9 mouse cellular contexts compared by ENCODE assay signal in genomic region chr19:46518828-46519621, GRCm38 (mm10). TPM values are rescaled to one million over a fixed set of nuclear protein-coding genes. Genes with fewer than 3 reads are reported as not detected.
DNase-seq lines count a peak whose midpoint lies in the region; ATAC-seq and TF ChIP-seq lines count a peak whose summit lies in the region.
"Had no signal": no experiment of that assay in that cellular context is flagged by ENCODE, and none has a peak within 500 bp of the region (broad histone marks: within the 10 kb centered on the region; RNA-seq: fewer than 3 reads in every experiment).

No protein-coding gene starts in this region.

- TF ChIP-seq CTCF in hindbrain, postnatal 0 days (IDR thresholded peaks at IDR 0.05; ENCODE audit: low read depth), result no peak

- no peak for DNase-seq in kidney, adult 9 months
- no peak for DNase-seq in hindbrain, postnatal 0 days (ENCODE audit: low spot score)
- DNase-seq in spleen, adult 12 weeks (ENCODE audit: low spot score), result no peak
- DNase-seq in left cerebral cortex, adult 18-20 months (ENCODE audit: low spot score in 2 of 2), result no peak
- DNase-seq in gastrocnemius, postnatal 10 days, result no peak

- H3K36me3 ChIP-seq in kidney, embryonic 15.5 days, result peaks cover 36% of the 10 kb centered on the region
- peaks cover 20% of the 10 kb centered on the region for H3K36me3 ChIP-seq in embryonic facial prominence, embryonic 12.5 days
- peaks cover 20% of the 10 kb centered on the region for H3K36me3 ChIP-seq in hindbrain, postnatal 0 days (ENCODE audit: insufficient read depth, low read length)
- H3K36me3 ChIP-seq in midbrain, embryonic 15.5 days (replicated peaks), result peaks cover 21% of the 10 kb centered on the region

- no peaks in the 10 kb centered on the region for H3K27me3 ChIP-seq in kidney, embryonic 15.5 days
- no peaks in the 10 kb centered on the region for H3K27me3 ChIP-seq in embryonic facial prominence, embryonic 12.5 days
- H3K27me3 ChIP-seq in hindbrain, postnatal 0 days (ENCODE audit: insufficient read depth, low read length), result no peaks in the 10 kb centered on the region
- H3K27me3 ChIP-seq in midbrain, embryonic 15.5 days (replicated peaks), result no peaks in the 10 kb centered on the region

- peak overlapping the region; percentile 90 for H3K27ac ChIP-seq in kidney, embryonic 15.5 days
- peak overlapping the region; percentile 66 for H3K27ac ChIP-seq in embryonic facial prominence, embryonic 12.5 days
- no peak overlapping the region for H3K27ac ChIP-seq in hindbrain, postnatal 0 days
- H3K27ac ChIP-seq in midbrain, embryonic 15.5 days, result peak overlapping the region; percentile 54; the same call in 1 of the 2 replicates

- WGBS in kidney, embryonic 15.5 days, result 13% methylated on average over 5 of the region's 5 CpGs
- WGBS in embryonic facial prominence, embryonic 12.5 days, result 16% methylated on average over 5 of the region's 5 CpGs
- 19% methylated on average over 5 of the region's 5 CpGs for WGBS in hindbrain, postnatal 0 days
- WGBS in midbrain, embryonic 15.5 days, result 18% methylated on average over 5 of the region's 5 CpGs

- H3K9ac ChIP-seq in kidney, embryonic 15.5 days, result no peak overlapping the region
- no peak overlapping the region for H3K9ac ChIP-seq in embryonic facial prominence, embryonic 12.5 days
- H3K9ac ChIP-seq in hindbrain, postnatal 0 days (replicated peaks; ENCODE audit: low read length), result peak overlapping the region; percentile 30; the same call in 1 of the 2 replicates
- H3K9ac ChIP-seq in midbrain, embryonic 15.5 days, result 0 out of 2 replicates have a peak overlapping the region, but pooled peaks have one; percentile 38

- peak overlapping the region; percentile 55 for H3K4me2 ChIP-seq in kidney, embryonic 15.5 days
- peak overlapping the region; percentile 46 for H3K4me2 ChIP-seq in embryonic facial prominence, embryonic 12.5 days (replicated peaks)
- peak overlapping the region; percentile 25; the same call in 1 of the 2 replicates for H3K4me2 ChIP-seq in hindbrain, postnatal 0 days (ENCODE audit: low read depth, low read length)
- H3K4me2 ChIP-seq in midbrain, embryonic 15.5 days, result peak overlapping the region; percentile 25; the same call in 1 of the 2 replicates

- H3K9me3 ChIP-seq in kidney, embryonic 15.5 days (replicated peaks), result no peaks in the 10 kb centered on the region
- no peaks in the 10 kb centered on the region for H3K9me3 ChIP-seq in embryonic facial prominence, embryonic 12.5 days
- no peaks in the 10 kb centered on the region for H3K9me3 ChIP-seq in hindbrain, postnatal 0 days (ENCODE audit: low read length)
- H3K9me3 ChIP-seq in midbrain, embryonic 15.5 days, result no peaks in the 10 kb centered on the region

- ATAC-seq in kidney, embryonic 15.5 days (replicated peaks; ENCODE audit: low FRiP score), result peak; percentile 9; the same call in 1 of the 2 replicates
- ATAC-seq in embryonic facial prominence, embryonic 12.5 days (ENCODE audit: insufficient number of reproducible peaks, insufficient read depth, low FRiP score, low TSS enrichment), result no peak; the same call in 1 of the 2 replicates
- no peak for ATAC-seq in hindbrain, postnatal 0 days
- ATAC-seq in midbrain, embryonic 15.5 days (replicated peaks), result no peak

- peaks cover 82% of the 10 kb centered on the region for H3K4me1 ChIP-seq in kidney, embryonic 15.5 days
- H3K4me1 ChIP-seq in embryonic facial prominence, embryonic 12.5 days, result peaks cover 43% of the 10 kb centered on the region
- peaks cover 23% of the 10 kb centered on the region for H3K4me1 ChIP-seq in hindbrain, postnatal 0 days (ENCODE audit: insufficient read depth, low read length)
- H3K4me1 ChIP-seq in midbrain, embryonic 15.5 days, result peaks cover 34% of the 10 kb centered on the region

- H3K4me3 ChIP-seq in kidney, embryonic 15.5 days (replicated peaks), result peak overlapping the region; percentile 24; the same call in 1 of the 2 replicates
- H3K4me3 ChIP-seq in embryonic facial prominence, embryonic 12.5 days, result no peak overlapping the region; the same call in 1 of the 2 replicates
- H3K4me3 ChIP-seq in hindbrain, postnatal 0 days (ENCODE audit: low read length), result no peak overlapping the region
- H3K4me3 ChIP-seq in midbrain, embryonic 15.5 days, result no peak overlapping the region
- H3K4me3 ChIP-seq: erythroblast, embryonic 14.5 days had no signal

RNA-seq across cellular contexts. Expression of gene Trim8, which starts 17.5 kb away (rescaled TPM):
- polyA plus RNA-seq in kidney, embryonic 15.5 days (2015; fragmentation: Nextera tagmentation; extraction: Ambion mirVana), result 24.6 and 28.7 TPM in 2 replicates
- polyA plus RNA-seq in embryonic facial prominence, embryonic 12.5 days (2016; fragmentation: Nextera tagmentation; extraction: Ambion mirVana), result 22.4 and 23.5 TPM in 2 replicates
- total RNA-seq in hindbrain, postnatal 0 days (2014; rRNA removed), result 108 and 115 TPM in 2 replicates
- polyA plus RNA-seq in hindbrain, postnatal 0 days (2015; fragmentation: Nextera tagmentation; extraction: Ambion mirVana), result 28.8 and 29.7 TPM in 2 replicates
- 29.9 and 30.5 TPM in 2 replicates for polyA plus RNA-seq in midbrain, embryonic 15.5 days (2015; fragmentation: Nextera tagmentation; extraction: Ambion mirVana)
- 100 to 1,000 TPM; 119 to 120 TPM for total RNA-seq in left cerebral cortex, adult 18-20 months (2021)
- 10 to 100 TPM; 26.1 to 29.7 TPM for total RNA-seq in gastrocnemius, postnatal 10 days (2021)

RNA-seq across cellular contexts. Expression of gene Arl3, which starts 54.0 kb away (rescaled TPM):
- polyA plus RNA-seq in kidney, embryonic 15.5 days (2015; fragmentation: Nextera tagmentation; extraction: Ambion mirVana), result 143 and 145 TPM in 2 replicates
- 191 TPM in 2 replicates for polyA plus RNA-seq in embryonic facial prominence, embryonic 12.5 days (2016; fragmentation: Nextera tagmentation; extraction: Ambion mirVana)
- 66.2 and 71.1 TPM in 2 replicates for total RNA-seq in hindbrain, postnatal 0 days (2014; rRNA removed)
- 220 and 224 TPM in 2 replicates for polyA plus RNA-seq in hindbrain, postnatal 0 days (2015; fragmentation: Nextera tagmentation; extraction: Ambion mirVana)
- 209 and 210 TPM in 2 replicates for polyA plus RNA-seq in midbrain, embryonic 15.5 days (2015; fragmentation: Nextera tagmentation; extraction: Ambion mirVana)
- 100 to 1,000 TPM; 122 to 128 TPM for total RNA-seq in left cerebral cortex, adult 18-20 months (2021)
- 10 to 100 TPM; 48.9 to 50.5 TPM for total RNA-seq in gastrocnemius, postnatal 10 days (2021)

RNA-seq across cellular contexts. Expression of gene Sfxn2, which starts 54.1 kb away (rescaled TPM):
- 32.9 and 33.0 TPM in 2 replicates for polyA plus RNA-seq in kidney, embryonic 15.5 days (2015; fragmentation: Nextera tagmentation; extraction: Ambion mirVana)
- 23.4 and 23.6 TPM in 2 replicates for polyA plus RNA-seq in embryonic facial prominence, embryonic 12.5 days (2016; fragmentation: Nextera tagmentation; extraction: Ambion mirVana)
- 8.1 and 10.2 TPM in 2 replicates for total RNA-seq in hindbrain, postnatal 0 days (2014; rRNA removed)
- polyA plus RNA-seq in hindbrain, postnatal 0 days (2015; fragmentation: Nextera tagmentation; extraction: Ambion mirVana), result 12.0 and 13.0 TPM in 2 replicates
- polyA plus RNA-seq in midbrain, embryonic 15.5 days (2015; fragmentation: Nextera tagmentation; extraction: Ambion mirVana), result 10.5 and 11.7 TPM in 2 replicates
- total RNA-seq in left cerebral cortex, adult 18-20 months (2021), result 1 to 10 TPM; 3.5 to 5.6 TPM
- total RNA-seq in gastrocnemius, postnatal 10 days (2021), result 1 to 10 TPM; 5.5 to 7.3 TPM

Comparison
In these comparisons a context has a peak if more than half of its experiments do, and no peak if none do; other contexts are left out.
1. H3K9ac ChIP-seq: peak in hindbrain, postnatal 0 days (single experiment) and midbrain, embryonic 15.5 days (single experiment); none in kidney, embryonic 15.5 days (single experiment) and embryonic facial prominence, embryonic 12.5 days (single experiment).
2. Peak in every context shown above with its lines, with median percentiles within 50 percentile points of each other: H3K4me2 ChIP-seq.